Mouse (Mus musculus) myocyte (in vitro differentiated cells): Measurements from ENCODE around the gene Psmc3ip.

Experiments
- MAX ChIP-seq: IDR thresholded peaks from one replicate; pipeline ENCODE4 v1.6.1; 2011; ENCODE audit warnings: low read depth, mild to moderate bottlenecking, control low read depth
- MYOG ChIP-seq, 3 experiments: IDR thresholded peaks; one replicate each; pipeline ENCODE4 v1.6.1; 2011; ENCODE audit warnings: control low read depth in 2 of 3, low read depth in 2 of 3, mild to moderate bottlenecking in 2 of 3; ENCODE audit not compliant: insufficient read length in 2 of 3, control insufficient read depth in 1 of 3, insufficient read depth in 1 of 3

GRCm38 (mm10) chr11:101066549-101067412, 28.5 kb downstream of the Psmc3ip start:
- TF ChIP-seq MYOG (IDR thresholded peaks at IDR 0.05; ENCODE audit: control insufficient read depth in 1 of 3, insufficient read depth in 1 of 3, insufficient read length in 2 of 3, low read depth in 2 of 3) (no peak), MAX (no peak)
